ENCODE assay signal across 8 mouse cellular contexts in the genomic region with DNA sequence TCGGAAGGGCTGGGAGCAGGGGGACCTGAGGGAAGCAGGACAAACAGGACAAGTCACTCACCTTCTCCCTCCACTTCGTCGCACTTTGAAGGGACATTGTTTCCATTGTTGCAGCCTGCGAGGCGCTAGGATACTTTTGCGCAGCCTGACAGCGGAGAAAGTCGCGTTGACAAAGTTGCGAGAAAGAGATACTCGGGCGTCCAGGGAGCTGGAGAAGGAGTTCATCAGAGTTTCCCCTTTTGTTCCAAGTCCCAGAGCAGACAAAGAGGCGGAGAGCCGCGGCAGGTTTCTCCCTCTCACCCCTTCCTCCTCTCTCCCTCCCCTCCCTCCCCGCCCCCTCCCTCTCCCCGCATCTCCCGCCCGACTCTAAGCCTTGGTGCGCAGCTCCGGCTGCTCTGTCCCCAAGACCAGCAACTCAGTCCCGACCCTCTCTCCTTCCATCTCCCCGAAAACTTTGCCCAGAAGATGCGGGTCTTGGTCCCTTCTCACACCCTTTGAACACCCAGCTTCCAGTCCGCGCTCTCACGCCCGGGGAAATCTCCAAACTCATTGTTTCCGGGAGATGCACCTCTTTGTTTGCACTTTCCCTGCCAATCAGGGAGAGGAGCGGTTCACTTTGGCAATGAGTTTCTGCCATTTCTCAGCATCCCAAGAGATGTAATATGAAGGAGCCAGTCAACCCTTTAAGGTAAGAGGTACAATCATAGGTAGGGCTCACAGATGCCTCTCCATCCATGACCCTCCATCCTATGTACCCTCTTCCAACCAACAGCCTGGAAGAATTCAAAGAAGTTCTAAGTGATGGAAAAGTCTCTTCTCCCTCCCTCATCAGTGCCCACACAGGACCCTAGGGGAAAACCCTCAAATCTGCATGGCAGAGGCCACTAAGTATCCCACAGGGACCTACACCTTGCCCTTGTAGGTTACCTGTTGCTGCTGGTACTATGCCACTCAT.
DNase-seq lines count a peak whose midpoint lies in the region; ATAC-seq lines count a peak whose summit lies in the region.

No protein-coding gene starts in this region.

- WGBS in embryonic facial prominence, embryonic 12.5 days = 1% methylated on average over 28 of the region's 30 CpGs
- WGBS in liver, embryonic 12.5 days (ENCODE audit: insufficient replicate concordance) = under 1% methylated on average over 30 of the region's 30 CpGs
- under 1% methylated on average over 29 of the region's 30 CpGs for WGBS in neural tube, embryonic 13.5 days

- no peaks in the 10 kb centered on the region for H3K9me3 ChIP-seq in embryonic facial prominence, embryonic 12.5 days
- H3K9me3 ChIP-seq in liver, embryonic 12.5 days (replicated peaks) = no peaks in the 10 kb centered on the region
- no peaks in the 10 kb centered on the region for H3K9me3 ChIP-seq in neural tube, embryonic 13.5 days

- intact Hi-C loops in left cerebral cortex, postnatal 4 days (cut with DNase I) = no loop called here
- intact Hi-C loops in left cerebral cortex, postnatal 36 days (cut with DNase I) = no loop called here

- DNase-seq in left cerebral cortex, postnatal 4 days = peak; percentile 43
- DNase-seq in left cerebral cortex, postnatal 36 days (ENCODE audit: low spot score in 2 of 2) = no peak
- DNase-seq in natural killer cell, adult 2 months (ENCODE audit: low spot score in 2 of 2) = no peak
- DNase-seq in right cerebral cortex, adult 2 months (ENCODE audit: low spot score in 2 of 2) = no peak

- H3K4me1 ChIP-seq in embryonic facial prominence, embryonic 12.5 days = peaks cover 35% of the 10 kb centered on the region
- H3K4me1 ChIP-seq in liver, embryonic 12.5 days = no peaks in the 10 kb centered on the region
- H3K4me1 ChIP-seq in neural tube, embryonic 13.5 days (replicated peaks) = peaks cover 62% of the 10 kb centered on the region

- H3K27ac ChIP-seq in embryonic facial prominence, embryonic 12.5 days = no peak overlapping the region
- H3K27ac ChIP-seq in liver, embryonic 12.5 days = no peak overlapping the region
- no peak overlapping the region for H3K27ac ChIP-seq in neural tube, embryonic 13.5 days (replicated peaks)

- H3K9ac ChIP-seq in embryonic facial prominence, embryonic 12.5 days = peak overlapping the region; percentile 82
- H3K9ac ChIP-seq in liver, embryonic 12.5 days = no peak overlapping the region
- H3K9ac ChIP-seq in neural tube, embryonic 13.5 days = peak overlapping the region; percentile 80

- H3K27me3 ChIP-seq in embryonic facial prominence, embryonic 12.5 days = peaks cover 16% of the 10 kb centered on the region; the same call in 1 of the 2 replicates
- peaks cover 67% of the 10 kb centered on the region for H3K27me3 ChIP-seq in liver, embryonic 12.5 days (replicated peaks)
- H3K27me3 ChIP-seq in neural tube, embryonic 13.5 days = peaks cover 18% of the 10 kb centered on the region

- H3K36me3 ChIP-seq in embryonic facial prominence, embryonic 12.5 days = no peaks in the 10 kb centered on the region
- no peaks in the 10 kb centered on the region for H3K36me3 ChIP-seq in liver, embryonic 12.5 days
- H3K36me3 ChIP-seq in neural tube, embryonic 13.5 days = no peaks in the 10 kb centered on the region

- 0 out of 2 replicates have a peak, but pooled peaks have one; percentile 42 for ATAC-seq in embryonic facial prominence, embryonic 12.5 days (ENCODE audit: insufficient number of reproducible peaks, insufficient read depth, low FRiP score, low TSS enrichment)
- peak; percentile 26 to 44; a peak in 1 of 4 replicates for ATAC-seq in hematopoietic stem cell, adult 5-6 weeks (replicated peaks in 1 of 2; ENCODE audit: insufficient read depth in 1 of 2, low FRiP score in 2 of 2, low TSS enrichment in 1 of 2, low read depth in 1 of 2, poor library complexity in 2 of 2, severe bottlenecking in 2 of 2)
- ATAC-seq in liver, embryonic 12.5 days = no peak
- peak; percentile 80 for ATAC-seq in neural tube, embryonic 13.5 days (ENCODE audit: low read depth)

- peak overlapping the region; percentile 69 for H3K4me2 ChIP-seq in embryonic facial prominence, embryonic 12.5 days (replicated peaks)
- H3K4me2 ChIP-seq in liver, embryonic 12.5 days = peak overlapping the region; percentile 53
- H3K4me2 ChIP-seq in neural tube, embryonic 13.5 days = peak overlapping the region; percentile 83

- peak overlapping the region; percentile 67 for H3K4me3 ChIP-seq in embryonic facial prominence, embryonic 12.5 days
- peak overlapping the region; percentile 38 for H3K4me3 ChIP-seq in liver, embryonic 12.5 days
- H3K4me3 ChIP-seq in neural tube, embryonic 13.5 days = peak overlapping the region; percentile 60
